Mouse (Mus musculus): ENCODE data around the gene Hnrnpab.
"Not testable (repeated sequence)": the region's sequence is repeated elsewhere in the genome, so short reads cannot be mapped to it uniquely, and the experiment has no call there.

Hnrnpab gene

GRCm38 (mm10) chr11:51635127-51635524 is 28.5 kb upstream of the Hnrnpab start:
- no peak for DNase-seq (ENCODE audit: low spot score in 2 of 2)

DNA sequence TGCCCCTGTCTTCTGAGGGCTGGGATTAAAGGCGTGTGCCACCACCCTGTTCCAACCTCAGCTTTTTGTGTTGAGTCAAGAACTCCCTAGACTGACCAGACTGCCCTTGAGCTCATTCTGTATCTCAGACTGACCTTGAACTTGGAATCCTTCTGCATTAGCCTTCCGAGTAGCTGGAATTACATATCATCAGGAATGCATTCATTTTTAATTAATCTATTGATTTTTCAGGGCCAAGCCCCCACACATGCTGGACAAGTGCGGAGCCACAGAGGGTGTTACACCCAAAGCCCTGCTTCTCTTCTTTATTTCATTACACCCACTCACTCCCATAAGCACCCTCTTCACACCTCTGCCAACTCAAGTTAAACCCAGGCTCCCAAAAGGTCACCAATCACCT is 27.1 kb upstream of the Hnrnpab start:
- no peak for DNase-seq (ENCODE audit: low spot score in 2 of 2)

DNA sequence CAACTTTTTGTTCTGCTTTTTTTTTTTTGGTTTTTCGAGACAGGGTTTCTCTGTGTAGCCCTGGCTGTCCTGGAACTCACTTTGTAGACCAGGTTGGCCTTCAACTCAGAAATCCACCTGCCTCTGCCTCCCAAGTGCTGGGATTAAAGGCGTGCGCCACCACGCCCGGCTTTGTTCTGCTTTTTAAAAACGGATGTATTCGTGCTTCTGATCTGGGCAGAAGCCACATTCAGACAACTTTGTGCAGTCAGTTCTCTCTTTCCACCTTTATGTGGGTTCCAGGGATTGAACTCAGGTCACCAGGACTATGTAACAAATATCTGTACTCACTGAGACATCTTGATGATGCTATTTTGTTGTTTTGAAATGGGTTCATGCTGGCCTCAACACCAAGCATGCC is 26.6 kb upstream of the Hnrnpab start:
- DNase-seq (ENCODE audit: low spot score in 2 of 2), result not testable (repeated sequence)

GRCm38 (mm10) chr11:51632130-51632753 is 25.6 kb upstream of the Hnrnpab start:
- no peak for DNase-seq (ENCODE audit: low spot score in 2 of 2)

GRCm38 (mm10) chr11:51629651-51630314 is 23.1 kb upstream of the Hnrnpab start:
- peak; percentile 53 to 82 for DNase-seq (ENCODE audit: low spot score in 2 of 2)

DNA sequence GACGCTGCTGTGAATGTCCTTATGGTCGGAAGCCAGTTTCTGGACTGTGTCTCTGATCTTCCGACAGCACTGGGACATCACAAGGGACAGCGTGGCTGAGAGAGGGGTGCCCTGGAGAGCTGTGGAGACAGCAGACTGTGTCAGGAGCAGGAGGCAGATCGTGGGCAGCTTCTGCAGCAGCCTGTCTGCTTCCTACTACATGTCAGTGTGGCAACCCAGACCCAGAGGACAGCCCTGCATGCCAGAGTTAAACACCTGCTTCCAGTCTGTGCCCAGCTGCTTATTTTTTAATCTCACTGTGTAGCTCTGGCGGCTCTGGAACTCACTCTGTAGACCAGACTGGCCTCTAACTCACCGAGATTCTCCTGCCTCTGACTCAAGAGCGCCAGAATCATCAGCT is 21.3 kb upstream of the Hnrnpab start:
- no peak for DNase-seq (ENCODE audit: low spot score in 2 of 2)

GRCm38 (mm10) chr11:51627425-51627824 is 20.8 kb upstream of the Hnrnpab start:
- DNase-seq (ENCODE audit: low spot score in 2 of 2), result peak in 1 of 2 experiments; percentile 51

DNA sequence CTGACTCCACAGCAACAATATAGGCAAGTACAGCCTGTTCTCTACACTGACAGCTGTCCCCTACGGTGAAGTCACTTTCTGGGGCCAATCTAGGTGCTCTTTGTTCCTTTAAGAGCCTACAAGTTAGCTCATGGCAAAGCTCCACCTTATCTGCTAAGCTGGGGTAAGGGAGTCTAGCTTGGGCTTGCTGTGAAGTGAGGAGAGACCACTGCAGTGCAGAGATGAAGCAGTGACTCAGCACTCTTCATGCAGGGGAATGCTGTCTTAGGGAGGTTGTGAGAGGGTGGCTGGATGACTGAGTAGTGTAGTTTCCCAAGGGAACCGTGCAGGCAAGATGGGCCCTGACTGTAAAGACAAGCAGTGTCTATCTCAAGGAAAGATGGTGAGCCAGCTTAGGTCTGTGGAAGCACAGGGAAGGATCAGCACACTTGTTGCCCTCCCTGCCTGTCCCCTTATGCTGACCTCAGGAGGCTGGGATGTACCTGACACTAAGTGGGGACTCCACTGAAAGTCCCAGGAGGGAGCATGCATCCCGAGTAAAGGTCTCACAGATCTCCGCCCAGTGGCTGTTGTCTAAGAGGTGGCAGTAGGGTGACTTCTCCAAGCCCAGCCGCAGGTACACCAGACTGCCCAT is 18.7 kb upstream of the Hnrnpab start:
- DNase-seq (ENCODE audit: low spot score in 2 of 2), result no peak

GRCm38 (mm10) chr11:51622971-51623491 is 16.4 kb upstream of the Hnrnpab start:
- peak; percentile 80 to 90 for DNase-seq (ENCODE audit: low spot score in 2 of 2)

DNA sequence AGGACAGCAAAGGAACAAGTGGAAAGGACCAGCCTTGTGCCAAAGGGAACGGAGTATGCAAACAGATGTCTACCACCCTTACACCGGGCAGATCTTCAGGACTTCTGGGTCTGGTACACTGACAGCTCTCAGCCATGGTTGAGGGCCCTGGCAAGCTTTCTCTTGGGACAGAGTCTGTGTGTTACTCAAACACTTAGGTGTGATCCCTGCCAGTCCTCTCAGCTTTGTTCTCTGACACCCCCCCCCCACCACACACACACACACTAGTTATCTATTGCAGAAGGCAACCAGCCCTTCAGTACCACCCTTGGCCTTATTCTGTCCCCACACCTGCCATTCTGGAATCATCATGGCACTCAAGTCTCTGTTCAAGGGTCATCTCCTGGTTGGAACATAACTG is 15.1 kb upstream of the Hnrnpab start:
- DNase-seq (ENCODE audit: low spot score in 2 of 2), result no peak

DNA sequence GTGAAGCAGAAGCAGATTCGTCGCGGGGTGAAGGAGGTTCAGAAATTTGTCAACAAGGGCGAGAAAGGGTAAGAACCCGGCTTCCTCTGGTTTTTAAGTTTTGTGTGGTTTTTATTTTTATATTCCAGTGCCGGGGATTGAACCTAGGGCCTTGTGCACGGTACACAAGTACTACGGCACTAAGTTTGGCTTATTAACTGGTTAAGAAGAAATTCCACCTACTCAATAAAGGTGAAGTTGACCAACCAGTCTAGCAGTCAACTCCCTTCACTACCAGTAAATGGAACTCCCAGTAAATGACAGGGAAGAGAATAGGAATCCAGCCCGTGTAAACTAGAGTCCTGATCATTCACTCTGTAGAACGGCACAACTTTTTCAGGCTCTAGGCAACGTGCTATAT is 13.4 kb upstream of the Hnrnpab start:
- no peak for DNase-seq (ENCODE audit: low spot score in 2 of 2)

- peak; percentile 87 to 95 for DNase-seq (ENCODE audit: low spot score in 2 of 2)
Observed at GRCm38 (mm10) chr11:51619409-51620060, 12.9 kb upstream of the Hnrnpab start, which contains the start of gene Nhp2. Gene Nhp2 (plus strand): TSS chr11:51619735.

GRCm38 (mm10) chr11:51618894-51619408 is 12.3 kb upstream of the Hnrnpab start:
- DNase-seq (ENCODE audit: low spot score in 2 of 2), result no peak

- DNase-seq (ENCODE audit: low spot score in 2 of 2), result peak; percentile 68 to 79
Observed at GRCm38 (mm10) chr11:51617693-51618092, 11.0 kb upstream of the Hnrnpab start.

- not testable (repeated sequence) for DNase-seq (ENCODE audit: low spot score in 2 of 2)
Observed at GRCm38 (mm10) chr11:51616113-51616512, 9.5 kb upstream of the Hnrnpab start.

GRCm38 (mm10) chr11:51615601-51616000 is 9.0 kb upstream of the Hnrnpab start:
- no peak for DNase-seq (ENCODE audit: low spot score in 2 of 2)

DNA sequence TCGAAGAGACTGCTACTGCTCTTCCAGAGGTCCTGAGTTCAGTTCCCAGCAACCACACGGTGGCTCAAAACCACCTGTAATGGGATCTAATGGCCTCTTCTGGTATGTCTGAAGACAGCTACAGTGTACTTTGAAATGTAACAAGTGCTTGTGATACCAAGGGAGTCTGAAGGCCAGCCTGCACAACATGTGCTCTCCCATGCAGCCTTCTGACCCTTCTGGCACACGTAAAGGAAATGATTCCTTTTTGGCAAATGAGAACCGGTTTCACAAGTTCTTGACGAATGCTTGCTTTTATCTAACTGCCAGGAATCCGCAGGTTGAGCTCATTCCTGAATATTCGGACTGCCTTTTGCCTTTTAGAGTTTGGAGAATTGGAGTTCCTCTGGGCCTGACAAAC is 8.5 kb upstream of the Hnrnpab start:
- no peak for DNase-seq (ENCODE audit: low spot score in 2 of 2)

- DNase-seq (ENCODE audit: low spot score in 2 of 2), result no peak
Observed at GRCm38 (mm10) chr11:51614256-51614655, 7.6 kb upstream of the Hnrnpab start.

DNA sequence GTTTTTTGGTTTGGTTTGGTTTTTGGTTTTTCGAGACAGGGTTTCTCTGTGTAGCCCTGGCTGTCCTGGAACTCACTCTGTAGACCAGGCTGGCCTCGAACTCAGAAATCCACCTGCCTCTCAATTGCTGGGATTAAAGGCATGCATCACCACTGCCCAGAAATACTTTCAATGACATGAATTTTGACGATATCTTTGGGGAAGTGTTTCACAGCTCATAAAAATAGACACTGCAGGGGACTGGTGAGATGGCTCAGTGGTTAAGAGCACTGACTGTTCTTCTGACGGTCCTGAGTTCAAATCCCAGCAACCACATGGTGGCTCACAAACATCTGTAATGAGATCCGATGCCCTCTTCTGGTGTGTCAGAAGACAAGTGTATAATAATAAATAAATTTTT is 3.3 kb upstream of the Hnrnpab start:
- not testable (repeated sequence) for DNase-seq (ENCODE audit: low spot score in 2 of 2)

DNA sequence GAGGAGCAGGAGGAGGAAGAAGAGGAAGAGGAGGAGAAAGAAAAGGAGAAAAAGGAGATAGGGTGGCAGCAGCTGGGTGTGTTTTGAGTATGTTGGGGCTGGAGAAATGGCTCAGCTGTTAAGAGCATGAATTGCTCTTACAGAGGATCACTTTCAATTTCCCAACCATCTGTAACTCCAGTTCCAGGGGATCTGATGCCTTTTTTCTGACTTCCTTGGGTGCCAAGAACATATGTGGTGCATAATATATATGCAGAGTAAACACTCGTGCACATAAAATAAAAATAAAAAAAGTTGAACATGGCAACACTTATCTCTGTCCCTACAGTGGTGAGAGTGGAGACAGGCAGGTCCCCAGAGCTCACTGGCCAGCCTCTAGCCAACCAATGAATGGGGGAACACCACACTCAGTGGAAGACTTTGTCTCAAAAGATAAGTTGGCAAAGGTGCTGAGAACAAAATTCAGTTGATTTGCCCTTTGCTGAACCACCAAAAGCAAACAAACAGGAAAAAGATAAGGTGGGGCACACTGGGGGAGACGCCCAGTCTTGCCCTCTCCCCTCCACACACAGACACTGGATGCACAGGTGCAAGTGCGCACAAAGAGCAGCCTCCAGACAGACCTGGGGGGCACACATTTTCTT is 2.7 kb upstream of the Hnrnpab start:
- DNase-seq (ENCODE audit: low spot score in 2 of 2), result no peak

- no peak for DNase-seq (ENCODE audit: low spot score in 2 of 2)
Observed at GRCm38 (mm10) chr11:51607096-51607738, 570 bp upstream of the Hnrnpab start.
